Mouse (Mus musculus): Measurements from ENCODE around the gene Nhlh2. TPM values are rescaled to one million over a fixed set of nuclear protein-coding genes. Genes with fewer than 3 reads are reported as not detected.

Nhlh2 gene
- polyA plus RNA-seq, 1 experiment from 2014 or later: not detected

DNA sequence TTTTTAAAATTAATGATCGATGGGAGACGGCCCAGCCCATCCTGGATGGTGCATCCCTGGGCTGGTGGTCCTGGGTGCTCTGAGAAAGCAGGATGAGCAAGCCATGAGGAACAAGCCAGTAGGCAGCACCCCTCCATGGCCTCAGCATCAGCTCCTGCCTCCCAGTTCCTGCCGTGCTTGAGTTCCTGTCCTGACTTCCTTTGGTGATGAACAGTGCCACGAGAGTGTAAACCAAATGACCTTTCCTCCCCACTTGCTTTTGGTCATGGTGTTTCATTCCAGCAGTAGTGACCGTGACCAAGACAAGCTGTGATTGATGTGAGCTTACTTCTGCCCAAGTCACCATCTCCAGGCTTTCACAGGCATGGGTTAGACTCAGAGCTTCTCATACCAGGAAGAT lies 27.9 kb downstream of the Nhlh2 start:
- Histone ChIP-seq H3K36me3 (ENCODE audit: control insufficient read depth, insufficient read depth, low read length) (no peaks in the 10 kb centered on the region), H3K27me3 (ENCODE audit: control insufficient read depth, insufficient read depth, low read length) (no peaks in the 10 kb centered on the region), H3K27ac (replicated peaks) (peak overlapping the region; percentile 61), H3K9me3 (ENCODE audit: control insufficient read depth, low read length) (no peaks in the 10 kb centered on the region), H3K4me1 (replicated peaks; ENCODE audit: control insufficient read depth, insufficient read depth) (no peaks in the 10 kb centered on the region), H3K4me3 (ENCODE audit: low read depth, low read length) (no peak overlapping the region), H3K4me2 (replicated peaks; ENCODE audit: low read depth) (no peak overlapping the region), H3K9ac (ENCODE audit: low read length) (no peak overlapping the region)
- WGBS: 83% methylated on average over 5 of the region's 5 CpGs
- DNase-seq (ENCODE audit: low spot score) (no peak), ATAC-seq (ENCODE audit: low FRiP score, low TSS enrichment) (no peak)
- TF ChIP-seq CTCF (IDR thresholded peaks at IDR 0.05; ENCODE audit: low read depth) (no peak), EP300 (optimal IDR thresholded peaks at IDR 0.05) (no peak)

DNA sequence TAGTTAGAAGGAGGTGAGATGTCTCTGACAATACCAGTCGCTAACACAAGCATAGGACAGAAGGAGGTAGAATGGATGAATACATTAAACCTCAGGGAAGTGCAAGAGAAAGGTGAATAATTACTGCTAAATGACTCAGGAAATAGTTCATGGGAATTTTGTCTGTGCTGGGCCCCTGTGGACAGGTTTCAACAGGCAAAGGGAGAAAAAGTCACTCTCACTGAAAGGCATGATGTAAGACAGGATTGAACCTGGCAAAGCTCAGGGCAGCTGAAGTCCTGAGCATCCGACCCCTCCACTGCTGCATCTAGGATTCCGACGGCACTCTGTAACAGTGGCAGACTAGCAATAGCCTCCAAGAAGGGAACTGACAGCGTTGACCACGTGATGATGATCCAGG lies 28.7 kb downstream of the Nhlh2 start:
- H3K27me3 ChIP-seq (ENCODE audit: control insufficient read depth, insufficient read depth, low read length): no peaks in the 10 kb centered on the region
- H3K4me1 ChIP-seq (replicated peaks; ENCODE audit: control insufficient read depth, insufficient read depth): no peaks in the 10 kb centered on the region
- H3K9me3 ChIP-seq (ENCODE audit: control insufficient read depth, low read length): no peaks in the 10 kb centered on the region
- DNase-seq (ENCODE audit: low spot score): no peak
- H3K4me2 ChIP-seq (replicated peaks; ENCODE audit: low read depth): no peak overlapping the region
- no peak overlapping the region for H3K4me3 ChIP-seq (ENCODE audit: low read depth, low read length)
- H3K9ac ChIP-seq (ENCODE audit: low read length): no peak overlapping the region
- no peak for TF ChIP-seq EP300 (optimal IDR thresholded peaks at IDR 0.05)
- no peak for TF ChIP-seq CTCF (IDR thresholded peaks at IDR 0.05; ENCODE audit: low read depth)
- no peaks in the 10 kb centered on the region for H3K36me3 ChIP-seq (ENCODE audit: control insufficient read depth, insufficient read depth, low read length)
- WGBS: 59% methylated on average over 6 of the region's 6 CpGs
- ATAC-seq (ENCODE audit: low FRiP score, low TSS enrichment): no peak
- H3K27ac ChIP-seq (replicated peaks): peak overlapping the region; percentile 80

DNA sequence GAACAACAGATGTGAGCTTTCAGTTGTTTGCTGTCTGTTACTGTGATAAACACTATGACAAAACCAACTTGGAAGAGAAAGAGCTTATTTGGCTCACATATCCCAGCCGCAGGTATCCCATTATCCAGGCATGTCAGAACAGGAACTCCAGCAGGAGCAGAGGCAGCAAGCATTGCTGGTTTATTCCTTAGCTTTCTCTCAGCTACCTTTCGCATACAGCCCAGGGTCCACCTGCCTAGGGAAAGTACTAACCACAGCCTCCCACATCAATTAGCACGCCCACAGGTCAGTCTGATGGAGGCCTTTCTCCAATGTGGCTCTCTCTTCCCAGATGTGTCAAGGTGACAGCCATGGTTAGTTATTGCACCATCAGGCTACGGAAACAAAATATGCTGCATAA lies 31.8 kb downstream of the Nhlh2 start:
- DNase-seq (ENCODE audit: low spot score): no peak
- no peak for TF ChIP-seq CTCF (IDR thresholded peaks at IDR 0.05; ENCODE audit: low read depth)
- no peak for TF ChIP-seq EP300 (optimal IDR thresholded peaks at IDR 0.05)
- no peak overlapping the region for H3K4me3 ChIP-seq (ENCODE audit: low read depth, low read length)
- no peak for ATAC-seq (ENCODE audit: low FRiP score, low TSS enrichment)
- no peak overlapping the region for H3K4me2 ChIP-seq (replicated peaks; ENCODE audit: low read depth)
- no peaks in the 10 kb centered on the region for H3K36me3 ChIP-seq (ENCODE audit: control insufficient read depth, insufficient read depth, low read length)
- H3K9ac ChIP-seq (ENCODE audit: low read length): no peak overlapping the region
- WGBS: 61% methylated on average over 4 of the region's 4 CpGs
- H3K27ac ChIP-seq (replicated peaks): no peak overlapping the region
- no peaks in the 10 kb centered on the region for H3K4me1 ChIP-seq (replicated peaks; ENCODE audit: control insufficient read depth, insufficient read depth)
- no peaks in the 10 kb centered on the region for H3K27me3 ChIP-seq (ENCODE audit: control insufficient read depth, insufficient read depth, low read length)
- H3K9me3 ChIP-seq (ENCODE audit: control insufficient read depth, low read length): no peaks in the 10 kb centered on the region

DNA sequence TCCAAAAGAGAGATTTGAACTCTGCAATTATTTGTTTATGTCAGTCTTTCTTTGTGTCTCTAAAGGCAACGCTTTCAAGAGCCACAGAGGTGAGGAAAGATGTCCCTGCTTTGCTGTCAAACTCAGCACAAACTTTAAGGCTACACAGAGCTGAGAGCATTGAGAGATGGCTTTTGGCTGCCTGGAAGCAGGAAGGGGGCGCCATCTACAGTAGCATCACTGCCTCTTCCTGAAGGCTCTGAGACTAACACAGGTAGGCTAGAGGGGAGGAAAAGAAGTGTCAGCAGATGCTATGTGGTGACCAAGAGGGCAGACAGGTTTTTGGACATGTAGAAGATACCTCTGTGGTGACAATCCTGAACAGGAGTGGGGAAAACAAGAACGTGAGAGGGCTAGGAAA lies 35.2 kb downstream of the Nhlh2 start:
- ATAC-seq (ENCODE audit: low FRiP score, low TSS enrichment) (no peak), DNase-seq (ENCODE audit: low spot score) (no peak)
- peak; percentile 64 for TF ChIP-seq CTCF (IDR thresholded peaks at IDR 0.05; ENCODE audit: low read depth)
- TF ChIP-seq EP300 (optimal IDR thresholded peaks at IDR 0.05): no peak
- H3K9me3 ChIP-seq (ENCODE audit: control insufficient read depth, low read length): no peaks in the 10 kb centered on the region
- H3K4me1 ChIP-seq (replicated peaks; ENCODE audit: control insufficient read depth, insufficient read depth): no peaks in the 10 kb centered on the region
- H3K4me2 ChIP-seq (replicated peaks; ENCODE audit: low read depth): no peak overlapping the region
- no peak overlapping the region for H3K27ac ChIP-seq (replicated peaks)
- no peak overlapping the region for H3K9ac ChIP-seq (ENCODE audit: low read length)
- H3K27me3 ChIP-seq (ENCODE audit: control insufficient read depth, insufficient read depth, low read length): no peaks in the 10 kb centered on the region
- H3K36me3 ChIP-seq (ENCODE audit: control insufficient read depth, insufficient read depth, low read length): no peaks in the 10 kb centered on the region
- WGBS: 36% methylated on average over 3 of the region's 3 CpGs
- H3K4me3 ChIP-seq (ENCODE audit: low read depth, low read length): no peak overlapping the region

DNA sequence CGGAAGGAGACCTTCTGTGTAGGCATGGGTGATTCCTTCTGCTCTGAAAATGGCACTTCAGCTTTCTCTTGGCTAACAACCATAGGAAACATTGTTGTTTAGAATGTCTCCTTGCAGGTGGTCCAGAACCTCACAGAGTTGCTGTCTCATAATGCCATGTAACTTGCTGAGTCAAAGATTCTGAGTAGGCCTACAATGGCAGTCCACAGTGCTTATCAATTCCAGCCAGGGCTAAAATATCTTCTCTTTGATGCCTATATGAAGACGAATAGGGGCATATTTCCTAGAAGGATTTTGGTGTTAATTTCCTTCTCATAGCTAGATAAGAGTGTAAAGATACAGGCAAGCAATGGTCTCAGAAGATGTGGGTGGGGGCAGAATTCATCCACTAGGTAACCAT lies 37.7 kb downstream of the Nhlh2 start:
- Histone ChIP-seq H3K27me3 (ENCODE audit: control insufficient read depth, insufficient read depth, low read length) (no peaks in the 10 kb centered on the region), H3K4me1 (replicated peaks; ENCODE audit: control insufficient read depth, insufficient read depth) (no peaks in the 10 kb centered on the region), H3K27ac (replicated peaks) (no peak overlapping the region), H3K9me3 (ENCODE audit: control insufficient read depth, low read length) (no peaks in the 10 kb centered on the region), H3K4me2 (replicated peaks; ENCODE audit: low read depth) (no peak overlapping the region), H3K4me3 (ENCODE audit: low read depth, low read length) (no peak overlapping the region), H3K9ac (ENCODE audit: low read length) (no peak overlapping the region), H3K36me3 (ENCODE audit: control insufficient read depth, insufficient read depth, low read length) (no peaks in the 10 kb centered on the region)
- no peak for TF ChIP-seq CTCF (IDR thresholded peaks at IDR 0.05; ENCODE audit: low read depth)
- TF ChIP-seq EP300 (optimal IDR thresholded peaks at IDR 0.05): no peak
- ATAC-seq (ENCODE audit: low FRiP score, low TSS enrichment) (no peak), DNase-seq (ENCODE audit: low spot score) (no peak)
- 83% methylated on average over 2 of the region's 2 CpGs for WGBS

DNA sequence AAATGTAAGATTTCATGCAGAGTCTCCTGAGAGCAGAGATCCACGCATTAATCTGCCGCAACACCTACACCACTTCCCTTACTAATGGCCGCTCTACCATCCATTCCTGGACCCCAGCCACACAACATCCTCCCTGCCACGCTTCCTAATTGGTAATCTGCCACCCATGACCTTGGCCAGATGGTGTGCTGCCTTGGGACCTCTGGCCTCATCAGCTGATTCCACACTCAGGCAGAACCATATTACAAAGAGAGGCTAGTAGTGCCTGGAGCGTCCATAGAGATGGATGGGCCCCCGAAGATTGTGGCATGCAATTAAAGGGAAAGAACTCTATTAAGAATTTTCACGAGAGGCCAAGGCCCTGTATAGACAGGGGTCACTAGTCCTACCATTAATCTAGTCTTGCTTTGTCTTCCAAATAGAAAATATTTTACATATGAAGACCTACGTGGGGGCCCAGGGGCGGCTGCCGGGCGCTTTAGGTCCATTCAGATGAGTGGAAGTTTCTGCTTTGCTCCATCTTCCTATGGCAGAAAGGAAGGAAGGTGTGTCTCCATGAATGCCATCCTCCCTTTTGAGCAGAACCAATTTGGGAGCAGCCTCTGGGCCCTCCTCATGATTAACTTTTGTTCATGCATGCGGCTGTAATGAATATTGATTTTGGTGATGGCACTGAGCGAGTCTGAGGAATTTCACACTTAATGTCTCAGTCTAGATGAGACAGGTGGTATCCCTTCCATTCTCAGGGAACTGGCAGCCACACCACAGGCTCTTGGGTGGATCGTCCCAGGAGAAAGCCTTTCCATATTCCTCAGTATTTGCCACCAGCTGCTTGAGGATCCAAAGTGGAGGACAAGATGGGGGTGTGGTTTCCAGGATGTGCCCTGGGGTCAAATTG lies 39.6 kb downstream of the Nhlh2 start:
- Histone ChIP-seq H3K4me1 (replicated peaks; ENCODE audit: control insufficient read depth, insufficient read depth) (no peaks in the 10 kb centered on the region), H3K27ac (replicated peaks) (no peak overlapping the region), H3K4me2 (replicated peaks; ENCODE audit: low read depth) (no peak overlapping the region), H3K9ac (ENCODE audit: low read length) (no peak overlapping the region), H3K27me3 (ENCODE audit: control insufficient read depth, insufficient read depth, low read length) (no peaks in the 10 kb centered on the region), H3K4me3 (ENCODE audit: low read depth, low read length) (no peak overlapping the region), H3K36me3 (ENCODE audit: control insufficient read depth, insufficient read depth, low read length) (no peaks in the 10 kb centered on the region), H3K9me3 (ENCODE audit: control insufficient read depth, low read length) (no peaks in the 10 kb centered on the region)
- 87% methylated on average over 14 of the region's 14 CpGs for WGBS
- no peak for DNase-seq (ENCODE audit: low spot score)
- no peak for TF ChIP-seq EP300 (optimal IDR thresholded peaks at IDR 0.05)
- TF ChIP-seq CTCF (IDR thresholded peaks at IDR 0.05; ENCODE audit: low read depth): no peak
- no peak for ATAC-seq (ENCODE audit: low FRiP score, low TSS enrichment)

All from stomach, postnatal 0 days (tissue).